Mouse (Mus musculus) neural tube, embryonic 15.5 days (tissue): Measurements from ENCODE around the gene Ppp2r5a. TPM values are rescaled to one million over a fixed set of nuclear protein-coding genes. Genes with fewer than 3 reads are reported as not detected.
"Not testable (repeated sequence)": the region's sequence is repeated elsewhere in the genome, so short reads cannot be mapped to it uniquely, and the experiment has no call there.

ENCODE experiments used
- ATAC-seq: fragments of 200-750 bp; cut with Nextera tagmentation; 2 replicates; pipeline ENCODE4 v1.8.0; 2017; ENCODE audit warnings: mild to moderate bottlenecking, moderate TSS enrichment, moderate library complexity; ENCODE audit not compliant: low FRiP score
- H3K27ac ChIP-seq: fragments of 300-500 bp; sonication (generic); replicated peaks from 2 replicates; pipeline ENCODE4 v1.5.1; 2015; ENCODE audit warnings: mild to moderate bottlenecking, inconsistent platforms
- H3K27me3 ChIP-seq: fragments of 300-500 bp; sonication (generic); replicated peaks from 2 replicates; pipeline ENCODE4 v1.6.1; 2015; ENCODE audit warnings: inconsistent platforms
- H3K36me3 ChIP-seq: fragments of 300-500 bp; sonication (generic); 2 replicates; pipeline ENCODE4 v1.6.1; 2015; ENCODE audit warnings: inconsistent platforms
- H3K4me1 ChIP-seq: fragments of 300-500 bp; sonication (generic); 2 replicates; pipeline ENCODE4 v1.6.1; 2015; ENCODE audit warnings: inconsistent platforms
- H3K4me2 ChIP-seq: fragments of 300-500 bp; sonication (generic); 2 replicates; pipeline ENCODE4 v1.6.1; 2015; ENCODE audit warnings: inconsistent platforms, mild to moderate bottlenecking, moderate library complexity
- H3K4me3 ChIP-seq: fragments of 300-500 bp; sonication (generic); replicated peaks from 2 replicates; pipeline ENCODE4 v1.5.1; 2015; ENCODE audit warnings: mild to moderate bottlenecking, inconsistent platforms
- H3K9ac ChIP-seq: fragments of 300-500 bp; sonication (generic); replicated peaks from 2 replicates; pipeline ENCODE4 v1.6.1; 2015; ENCODE audit warnings: mild to moderate bottlenecking, inconsistent platforms
- H3K9me3 ChIP-seq: fragments of 300-500 bp; sonication (generic); replicated peaks from 2 replicates; pipeline ENCODE4 v1.6.1; 2016; ENCODE audit warnings: inconsistent platforms
- WGBS: fragments of 180-500 bp; shearing (Covaris S2); methylation state at CpG from one replicate; pipeline ENCODE4 v1.1.7; 2015; ENCODE audit warnings: mixed read lengths; 5-methylcytosine and 5-hydroxymethylcytosine counted together
- polyA plus RNA-seq: library from polyadenylated mRNA; unstranded; fragments of >200 nt; fragmentation: Nextera tagmentation; extraction: Ambion mirVana; gene quantifications from 2 replicates; pipeline ENCODE4 v1.2.1, GENCODE M21; 2015

The Ppp2r5a gene
- polyA plus RNA-seq, 1 experiment from 2014 or later = 8.7 TPM

GRCm38 (mm10) chr1:191432531-191432930 lies 29.5 kb upstream of the Ppp2r5a start:
- WGBS = 44% methylated on average over 7 of the region's 7 CpGs

GRCm38 (mm10) chr1:191432023-191432422 lies 29.0 kb upstream of the Ppp2r5a start:
- Histone ChIP-seq H3K36me3 (no peaks in the 10 kb centered on the region), H3K27ac (no peak overlapping the region), H3K9me3 (no peaks in the 10 kb centered on the region), H3K27me3 (no peaks in the 10 kb centered on the region), H3K4me1 (peaks cover 19% of the 10 kb centered on the region), H3K9ac (no peak overlapping the region), H3K4me3 (no peak overlapping the region), H3K4me2 (no peak overlapping the region)
- ATAC-seq = no peak
- 82% methylated on average over 15 of the region's 15 CpGs for WGBS

More at GRCm38 (mm10) chr1:191432531-191432930, 29.5 kb upstream of the Ppp2r5a start:
- no peak for ATAC-seq
- no peak overlapping the region for H3K4me3 ChIP-seq
- H3K27me3 ChIP-seq = no peaks in the 10 kb centered on the region
- H3K4me2 ChIP-seq = no peak overlapping the region
- H3K9me3 ChIP-seq = no peaks in the 10 kb centered on the region
- peaks cover 19% of the 10 kb centered on the region for H3K4me1 ChIP-seq
- H3K9ac ChIP-seq = no peak overlapping the region
- H3K27ac ChIP-seq = no peak overlapping the region
- H3K36me3 ChIP-seq = no peaks in the 10 kb centered on the region

GRCm38 (mm10) chr1:191430121-191430520 lies 27.0 kb upstream of the Ppp2r5a start:
- no peaks in the 10 kb centered on the region for H3K27me3 ChIP-seq
- 55% methylated on average over 7 of the region's 7 CpGs for WGBS
- no peak for ATAC-seq
- H3K4me2 ChIP-seq = no peak overlapping the region
- H3K4me3 ChIP-seq = no peak overlapping the region
- H3K4me1 ChIP-seq = peaks cover 11% of the 10 kb centered on the region; the same call in 1 of the 2 replicates
- no peaks in the 10 kb centered on the region for H3K9me3 ChIP-seq
- H3K27ac ChIP-seq = no peak overlapping the region
- H3K36me3 ChIP-seq = no peaks in the 10 kb centered on the region
- no peak overlapping the region for H3K9ac ChIP-seq

GRCm38 (mm10) chr1:191425884-191426283 lies 22.8 kb upstream of the Ppp2r5a start:
- no peak for ATAC-seq
- WGBS = 84% methylated on average over 7 of the region's 7 CpGs
- Histone ChIP-seq H3K4me3 (no peak overlapping the region), H3K4me1 (0 out of 2 replicates have a peak, but pooled peaks cover 5% of the 10 kb centered on the region), H3K9ac (no peak overlapping the region), H3K36me3 (no peaks in the 10 kb centered on the region), H3K4me2 (no peak overlapping the region), H3K27ac (no peak overlapping the region), H3K9me3 (no peaks in the 10 kb centered on the region), H3K27me3 (no peaks in the 10 kb centered on the region)

DNA sequence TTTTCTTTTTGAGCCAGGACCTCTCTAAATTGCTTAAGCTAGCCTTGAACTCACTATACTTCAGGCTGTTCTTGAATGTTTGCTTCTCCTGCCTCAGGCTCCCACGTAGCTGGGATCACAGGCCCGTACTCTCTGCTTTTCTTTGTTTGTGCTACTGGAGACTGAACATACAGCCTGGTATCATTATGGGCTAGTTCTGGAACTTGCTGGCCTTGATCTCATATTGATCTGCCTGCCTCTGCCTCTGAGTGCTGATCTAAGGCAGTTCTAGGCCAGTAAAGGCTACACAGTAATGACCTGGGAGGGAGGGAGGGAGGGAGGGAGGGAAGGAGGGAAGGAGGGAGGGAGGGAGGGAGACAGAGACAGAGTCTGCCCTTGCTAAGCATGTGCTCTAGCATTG lies 20.1 kb upstream of the Ppp2r5a start:
- Histone ChIP-seq H3K9me3 (no peaks in the 10 kb centered on the region), H3K4me2 (no peak overlapping the region), H3K36me3 (no peaks in the 10 kb centered on the region), H3K27me3 (no peaks in the 10 kb centered on the region), H3K4me1 (no peaks in the 10 kb centered on the region), H3K4me3 (no peak overlapping the region), H3K9ac (no peak overlapping the region), H3K27ac (no peak overlapping the region)
- ATAC-seq = no peak
- 76% methylated on average over 2 of the region's 2 CpGs for WGBS

GRCm38 (mm10) chr1:191422714-191423113 lies 19.6 kb upstream of the Ppp2r5a start:
- not testable (repeated sequence) for H3K27ac ChIP-seq, H3K4me2 ChIP-seq, H3K9ac ChIP-seq, H3K4me3 ChIP-seq, H3K36me3 ChIP-seq, H3K4me1 ChIP-seq, H3K9me3 ChIP-seq, ATAC-seq, H3K27me3 ChIP-seq
- WGBS = 77% methylated on average over 3 of the region's 3 CpGs

DNA sequence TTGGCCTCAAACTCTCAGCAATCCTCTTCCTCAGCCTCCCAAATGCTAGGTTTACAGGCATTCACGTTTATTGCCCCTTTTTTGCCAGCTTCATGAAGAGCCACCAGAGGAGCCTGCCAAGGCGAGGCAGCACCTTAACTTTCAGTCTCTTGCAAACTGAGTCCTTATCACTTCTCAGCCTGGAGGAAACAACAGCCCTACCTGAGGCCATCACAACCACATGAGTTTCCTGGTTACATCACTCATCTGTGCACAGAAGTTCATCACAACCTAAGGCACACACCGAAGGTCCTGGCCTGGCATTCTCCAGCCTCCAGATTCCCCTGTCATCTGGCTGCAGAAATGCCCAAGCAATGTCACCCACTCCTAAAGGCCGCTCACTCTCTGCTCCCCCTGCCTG lies 19.1 kb upstream of the Ppp2r5a start:
- no peak for ATAC-seq
- H3K9me3 ChIP-seq = no peaks in the 10 kb centered on the region
- H3K4me1 ChIP-seq = no peaks in the 10 kb centered on the region
- 63% methylated on average over 4 of the region's 4 CpGs for WGBS
- no peaks in the 10 kb centered on the region for H3K36me3 ChIP-seq
- H3K27me3 ChIP-seq = no peaks in the 10 kb centered on the region
- H3K9ac ChIP-seq = no peak overlapping the region
- H3K4me3 ChIP-seq = no peak overlapping the region
- H3K4me2 ChIP-seq = no peak overlapping the region
- no peak overlapping the region for H3K27ac ChIP-seq

DNA sequence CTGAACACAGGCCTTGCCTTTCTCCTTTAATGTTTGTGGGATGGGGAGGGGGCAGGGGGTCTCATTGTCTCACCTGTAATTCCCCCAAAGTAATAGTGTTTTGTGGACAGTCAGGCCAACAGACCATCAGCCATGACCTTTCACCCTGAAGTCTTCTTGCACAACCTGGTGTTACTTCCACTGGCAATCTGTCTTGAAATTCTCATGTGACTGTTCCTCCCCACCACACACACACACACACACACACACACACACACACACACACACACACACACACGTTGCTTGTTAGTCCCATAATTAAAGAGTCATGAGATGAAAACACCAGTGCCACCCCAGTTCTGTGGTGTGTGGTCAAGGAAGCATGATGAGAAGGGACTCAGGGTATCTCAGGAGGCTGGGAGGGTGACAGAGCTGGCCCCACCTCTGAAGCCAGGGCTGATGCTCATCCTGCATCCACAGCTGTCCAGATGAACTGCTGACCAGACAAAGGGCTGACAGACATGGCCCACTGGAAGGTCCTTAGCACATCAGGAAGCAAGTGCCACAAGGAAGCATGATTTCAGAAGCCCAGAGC lies 18.4 kb upstream of the Ppp2r5a start:
- WGBS = 80% methylated on average over 1 of the region's 1 CpGs
- no peaks in the 10 kb centered on the region for H3K36me3 ChIP-seq
- no peak overlapping the region for H3K4me2 ChIP-seq
- no peaks in the 10 kb centered on the region for H3K4me1 ChIP-seq
- H3K9me3 ChIP-seq = no peaks in the 10 kb centered on the region
- ATAC-seq = no peak
- H3K27me3 ChIP-seq = no peaks in the 10 kb centered on the region
- H3K9ac ChIP-seq = no peak overlapping the region
- H3K4me3 ChIP-seq = no peak overlapping the region
- no peak overlapping the region for H3K27ac ChIP-seq

- WGBS = 72% methylated on average over 6 of the region's 6 CpGs
- Histone ChIP-seq H3K9me3 (no peaks in the 10 kb centered on the region), H3K4me1 (no peaks in the 10 kb centered on the region), H3K4me2 (no peak overlapping the region), H3K9ac (no peak overlapping the region), H3K27me3 (no peaks in the 10 kb centered on the region), H3K27ac (no peak overlapping the region), H3K36me3 (no peaks in the 10 kb centered on the region), H3K4me3 (no peak overlapping the region)
- ATAC-seq = no peak
Measured at GRCm38 (mm10) chr1:191420930-191421404, 17.9 kb upstream of the Ppp2r5a start.

- ATAC-seq = no peak
- H3K36me3 ChIP-seq = no peaks in the 10 kb centered on the region
Measured at GRCm38 (mm10) chr1:191419991-191420751, 17.1 kb upstream of the Ppp2r5a start.

GRCm38 (mm10) chr1:191419421-191419820 lies 16.3 kb upstream of the Ppp2r5a start:
- Histone ChIP-seq H3K4me2 (no peak overlapping the region), H3K4me3 (no peak overlapping the region), H3K27ac (no peak overlapping the region), H3K4me1 (no peaks in the 10 kb centered on the region), H3K36me3 (no peaks in the 10 kb centered on the region), H3K9me3 (no peaks in the 10 kb centered on the region), H3K27me3 (no peaks in the 10 kb centered on the region), H3K9ac (no peak overlapping the region)
- 67% methylated on average over 6 of the region's 6 CpGs for WGBS
- ATAC-seq = no peak

More at GRCm38 (mm10) chr1:191419991-191420751, 17.1 kb upstream of the Ppp2r5a start:
- Histone ChIP-seq H3K9me3 (no peaks in the 10 kb centered on the region), H3K4me2 (no peak overlapping the region), H3K27ac (no peak overlapping the region), H3K4me1 (no peaks in the 10 kb centered on the region), H3K4me3 (no peak overlapping the region), H3K27me3 (no peaks in the 10 kb centered on the region), H3K9ac (no peak overlapping the region)
- WGBS = 59% methylated on average over 8 of the region's 8 CpGs

DNA sequence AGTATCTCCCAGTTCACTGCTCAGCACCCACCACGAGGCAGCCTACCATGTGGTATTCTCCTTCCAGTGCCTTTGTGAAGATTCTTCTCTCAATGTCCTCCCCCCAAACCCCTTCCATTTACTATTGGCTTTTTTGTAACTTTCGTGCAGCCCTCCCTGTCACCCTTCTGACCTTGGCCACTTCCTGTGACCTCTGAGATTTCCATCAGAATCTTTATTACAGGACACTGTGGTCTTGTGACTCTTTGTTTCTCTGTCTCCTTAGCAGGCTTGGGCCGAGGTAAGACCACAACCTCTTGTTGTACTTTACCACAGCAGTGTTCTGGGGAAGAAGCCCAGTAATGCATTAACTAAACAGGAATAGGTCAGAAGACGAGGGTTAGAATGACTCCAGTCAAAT lies 15.9 kb upstream of the Ppp2r5a start:
- WGBS = 57% methylated on average over 4 of the region's 4 CpGs
- no peak overlapping the region for H3K27ac ChIP-seq

More for the DNA sequence above, 15.9 kb upstream of the Ppp2r5a start:
- no peak overlapping the region for H3K4me3 ChIP-seq
- H3K9me3 ChIP-seq = no peaks in the 10 kb centered on the region
- H3K4me2 ChIP-seq = no peak overlapping the region
- no peaks in the 10 kb centered on the region for H3K4me1 ChIP-seq
- no peaks in the 10 kb centered on the region for H3K27me3 ChIP-seq
- H3K36me3 ChIP-seq = no peaks in the 10 kb centered on the region
- no peak for ATAC-seq
- no peak overlapping the region for H3K9ac ChIP-seq
